8 mouse cellular contexts compared by ENCODE assay signal in the genomic region with DNA sequence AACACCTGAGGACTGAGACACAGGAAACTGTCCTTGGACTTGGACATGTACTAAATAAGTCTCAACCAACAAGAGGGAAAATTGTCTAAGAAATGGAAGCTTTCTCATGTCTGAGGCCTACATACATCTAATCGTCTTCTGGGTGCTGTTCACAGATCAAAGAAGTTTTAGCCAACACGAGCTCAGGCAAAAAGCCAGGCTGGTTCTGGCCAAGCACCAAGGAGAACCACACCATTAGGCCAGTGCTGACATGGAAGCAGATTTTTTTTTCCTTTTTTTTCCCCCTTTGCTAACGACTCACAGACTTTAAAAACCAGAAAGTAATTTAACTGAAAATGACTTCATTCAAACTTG. TPM values are rescaled to one million over a fixed set of nuclear protein-coding genes. Genes with fewer than 3 reads are reported as not detected.
DNase-seq lines count a peak whose midpoint lies in the region; ATAC-seq and TF ChIP-seq lines count a peak whose summit lies in the region.

No protein-coding gene starts in this region.

- peaks cover 25% of the 10 kb centered on the region for H3K36me3 ChIP-seq in kidney, embryonic 16.5 days (ENCODE audit: insufficient read depth, low read length)
- H3K36me3 ChIP-seq in lung, embryonic 14.5 days (ENCODE audit: insufficient read depth), result peaks cover 35% of the 10 kb centered on the region
- H3K36me3 ChIP-seq in hindbrain, embryonic 11.5 days (ENCODE audit: control insufficient read depth, insufficient read depth, low read length), result no peaks in the 10 kb centered on the region

- H3K27ac ChIP-seq in kidney, embryonic 16.5 days (ENCODE audit: low read length), result peak overlapping the region; percentile 76
- no peak overlapping the region for H3K27ac ChIP-seq in lung, embryonic 14.5 days (ENCODE audit: low read depth)
- H3K27ac ChIP-seq in hindbrain, embryonic 11.5 days (ENCODE audit: low read depth, low read length), result no peak overlapping the region

- no peaks in the 10 kb centered on the region for H3K27me3 ChIP-seq in kidney, embryonic 16.5 days (ENCODE audit: insufficient read depth, low read length)
- H3K27me3 ChIP-seq in lung, embryonic 14.5 days (ENCODE audit: insufficient read depth, low read length), result no peaks in the 10 kb centered on the region
- H3K27me3 ChIP-seq in hindbrain, embryonic 11.5 days (ENCODE audit: control insufficient read depth, insufficient read depth, low read length), result no peaks in the 10 kb centered on the region

- peak overlapping the region; percentile 29 for H3K4me2 ChIP-seq in kidney, embryonic 16.5 days (replicated peaks; ENCODE audit: low read depth, low read length)
- H3K4me2 ChIP-seq in lung, embryonic 14.5 days, result no peak overlapping the region
- H3K4me2 ChIP-seq in hindbrain, embryonic 11.5 days (replicated peaks; ENCODE audit: low read depth, low read length), result no peak overlapping the region

- peaks cover 60% of the 10 kb centered on the region for H3K4me1 ChIP-seq in kidney, embryonic 16.5 days (ENCODE audit: insufficient read depth, low read length)
- 0 out of 2 replicates have a peak, but pooled peaks cover 4% of the 10 kb centered on the region for H3K4me1 ChIP-seq in lung, embryonic 14.5 days (ENCODE audit: insufficient read depth)
- no peaks in the 10 kb centered on the region for H3K4me1 ChIP-seq in hindbrain, embryonic 11.5 days (replicated peaks; ENCODE audit: control insufficient read depth, insufficient read depth, low read length)

- H3K9me3 ChIP-seq in kidney, embryonic 16.5 days (ENCODE audit: low read length), result no peaks in the 10 kb centered on the region
- no peaks in the 10 kb centered on the region for H3K9me3 ChIP-seq in lung, embryonic 14.5 days (ENCODE audit: low read depth, low read length)
- no peaks in the 10 kb centered on the region for H3K9me3 ChIP-seq in hindbrain, embryonic 11.5 days (ENCODE audit: control insufficient read depth, low read length)

- no peak for TF ChIP-seq CTCF in lung, embryonic 14.5 days (IDR thresholded peaks at IDR 0.05; ENCODE audit: low read depth)

- 35% methylated on average over 3 of the region's 3 CpGs for WGBS in kidney, embryonic 16.5 days
- WGBS in lung, embryonic 14.5 days, result 36% methylated on average over 3 of the region's 3 CpGs
- 82% methylated on average over 3 of the region's 3 CpGs for WGBS in hindbrain, embryonic 11.5 days

- H3K4me3 ChIP-seq in kidney, embryonic 16.5 days (ENCODE audit: low read length), result no peak overlapping the region
- no peak overlapping the region for H3K4me3 ChIP-seq in lung, embryonic 14.5 days (ENCODE audit: low read depth, low read length)
- no peak overlapping the region for H3K4me3 ChIP-seq in hindbrain, embryonic 11.5 days (ENCODE audit: low read depth, low read length)

- no peak for ATAC-seq in kidney, embryonic 16.5 days (ENCODE audit: low FRiP score, low TSS enrichment)
- no peak for ATAC-seq in lung, embryonic 14.5 days (ENCODE audit: insufficient read depth)
- no peak for ATAC-seq in hindbrain, embryonic 11.5 days (ENCODE audit: low FRiP score)

- H3K9ac ChIP-seq in kidney, embryonic 16.5 days (replicated peaks; ENCODE audit: low read length), result no peak overlapping the region
- no peak overlapping the region for H3K9ac ChIP-seq in lung, embryonic 14.5 days
- H3K9ac ChIP-seq in hindbrain, embryonic 11.5 days (ENCODE audit: low read depth, low read length), result no peak overlapping the region

- DNase-seq in adrenal gland, adult 2 months, result peak; percentile 62
- DNase-seq in adrenal gland, adult 8-10 months, result no peak
- no peak for DNase-seq in kidney, postnatal 4 days
- peak; percentile 67 for DNase-seq in cerebellum, adult 9-10 months
- DNase-seq in lung, embryonic 14.5 days, result peak; percentile 61
- no peak for DNase-seq in retina, embryonic 14.5 days (ENCODE audit: low spot score)
- no peak for DNase-seq in hindbrain, embryonic 11.5 days (ENCODE audit: low spot score)

RNA-seq across cellular contexts. Expression of a gene that starts 5.3 kb away (rescaled TPM):
- total RNA-seq in adrenal gland, adult 2 months (2021), result 100 to 1,000 TPM; 187 to 267 TPM
- polyA plus RNA-seq in adrenal gland, adult 2 months (2012; rRNA removed), result 60.1 and 184 TPM in 2 replicates
- total RNA-seq in adrenal gland, adult 8-10 months (2022), result 100 to 1,000 TPM in 3 of 4 experiments, 10 to 100 TPM in 1; 88.8 to 159 (median 120) TPM
- polyA plus RNA-seq in kidney, embryonic 16.5 days (2015; fragmentation: Nextera tagmentation; extraction: Ambion mirVana), result 32.2 and 35.9 TPM in 2 replicates
- 59.1 and 65.1 TPM in 2 replicates for polyA plus RNA-seq in lung, embryonic 14.5 days (2014; fragmentation: Nextera tagmentation; extraction: Ambion mirVana)
- polyA plus RNA-seq in hindbrain, embryonic 11.5 days (2014; fragmentation: Nextera tagmentation; extraction: Ambion mirVana), result 34.4 and 38.8 TPM in 2 replicates

RNA-seq across cellular contexts. Expression of a gene that starts 29.6 kb away (rescaled TPM):
- total RNA-seq in adrenal gland, adult 2 months (2021), result under 1 TPM; 0.12 to 0.52 TPM
- polyA plus RNA-seq in adrenal gland, adult 2 months (2012; rRNA removed), result 0.17 TPM in 1 of 2 replicates, not detected in the other
- 1 to 10 TPM in 2 of 4 experiments, under 1 TPM in 2; 0.28 to 1.1 (median 0.95) TPM for total RNA-seq in adrenal gland, adult 8-10 months (2022)
- 3.5 and 4.4 TPM in 2 replicates for polyA plus RNA-seq in kidney, embryonic 16.5 days (2015; fragmentation: Nextera tagmentation; extraction: Ambion mirVana)
- polyA plus RNA-seq in lung, embryonic 14.5 days (2014; fragmentation: Nextera tagmentation; extraction: Ambion mirVana), result 1.5 and 1.7 TPM in 2 replicates
- 1.1 TPM in 2 replicates for polyA plus RNA-seq in hindbrain, embryonic 11.5 days (2014; fragmentation: Nextera tagmentation; extraction: Ambion mirVana)

Comparison
In these comparisons a context has a peak if more than half of its experiments do, and no peak if none do; other contexts are left out.
1. DNase-seq: peak in adrenal gland, adult 2 months (single experiment), cerebellum, adult 9-10 months (single experiment) and lung, embryonic 14.5 days (single experiment); none in adrenal gland, adult 8-10 months (single experiment), kidney, postnatal 4 days (0 of 2), retina, embryonic 14.5 days (single experiment) and hindbrain, embryonic 11.5 days (single experiment).